Mouse (Mus musculus) cerebellum, adult 9-11 months (tissue): ENCODE measurements around the gene Gm20388.

Experiments used
- DNase-seq: peaks from one replicate; pipeline ENCODE4 v3.0.0; 2022

Gene Gm20388

DNA sequence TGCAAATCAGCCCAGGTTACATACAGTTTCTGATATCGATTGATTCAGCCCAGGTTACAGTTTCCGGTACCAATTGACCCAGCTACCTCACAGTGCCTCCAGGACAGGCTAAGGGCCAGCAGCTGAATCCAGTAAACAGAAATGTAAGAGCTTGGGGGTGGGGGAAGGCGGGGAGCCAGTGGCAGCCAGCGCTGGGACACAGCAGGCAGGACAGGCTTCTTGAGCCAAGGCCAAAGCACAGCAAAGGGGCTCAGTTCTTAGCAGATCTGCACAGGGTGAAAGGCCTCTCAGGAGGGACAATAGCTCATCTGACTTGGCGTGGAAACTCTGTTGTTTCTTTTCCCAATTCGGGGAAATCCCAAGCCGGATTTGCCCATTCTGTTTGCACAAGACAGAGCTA, 3866.7 kb downstream of the Gm20388 start:
- no peak for DNase-seq

DNA sequence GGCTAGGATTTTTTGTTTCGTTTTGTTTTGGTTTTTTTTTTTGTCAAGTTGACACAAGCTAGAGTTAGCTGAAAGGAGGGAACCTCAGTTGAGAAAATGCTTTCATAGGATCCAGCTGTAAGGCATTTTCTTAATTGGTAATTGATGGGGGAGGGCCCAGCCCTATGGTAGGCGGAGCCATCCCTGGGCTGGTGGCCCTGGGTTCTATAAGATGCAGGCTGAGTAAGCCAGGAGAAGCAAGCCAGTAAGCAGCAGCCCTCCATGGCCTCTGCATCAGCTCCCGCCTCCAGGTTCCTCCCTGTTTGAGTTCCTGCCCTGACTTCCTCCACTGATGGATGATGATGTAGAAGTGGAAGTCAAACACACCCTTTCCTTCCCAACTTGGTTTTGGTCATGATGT, 3869.8 kb downstream of the Gm20388 start:
- DNase-seq = no peak

GRCm38 (mm10) chr8:123781256-123781655, 3870.6 kb downstream of the Gm20388 start:
- DNase-seq = no peak

GRCm38 (mm10) chr8:123783525-123784249, 3873.0 kb downstream of the Gm20388 start:
- peak; percentile 87 for DNase-seq

DNA sequence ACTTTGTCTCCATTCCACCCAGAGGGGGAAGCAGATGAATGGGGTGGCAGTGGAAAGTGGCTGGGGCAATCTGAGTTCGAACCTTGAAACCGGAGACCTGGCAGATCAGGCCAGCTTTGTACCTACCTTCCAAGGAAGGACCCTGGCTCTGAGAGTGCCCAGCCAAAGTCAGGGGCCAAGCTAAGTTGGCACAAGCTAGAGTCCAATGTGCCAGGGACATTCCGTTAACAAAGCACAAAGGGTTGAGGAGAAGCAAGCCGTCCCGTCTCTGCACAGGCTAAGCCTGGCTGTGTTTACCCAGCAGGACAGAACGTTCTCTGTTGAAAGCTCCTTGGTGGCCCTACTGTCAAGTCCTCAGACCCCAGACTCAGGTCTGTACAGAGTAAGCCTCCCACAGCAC, 3875.5 kb downstream of the Gm20388 start:
- peak; percentile 63 for DNase-seq

- no peak for DNase-seq
Observed at GRCm38 (mm10) chr8:123786644-123787043, 3876.0 kb downstream of the Gm20388 start.

DNA sequence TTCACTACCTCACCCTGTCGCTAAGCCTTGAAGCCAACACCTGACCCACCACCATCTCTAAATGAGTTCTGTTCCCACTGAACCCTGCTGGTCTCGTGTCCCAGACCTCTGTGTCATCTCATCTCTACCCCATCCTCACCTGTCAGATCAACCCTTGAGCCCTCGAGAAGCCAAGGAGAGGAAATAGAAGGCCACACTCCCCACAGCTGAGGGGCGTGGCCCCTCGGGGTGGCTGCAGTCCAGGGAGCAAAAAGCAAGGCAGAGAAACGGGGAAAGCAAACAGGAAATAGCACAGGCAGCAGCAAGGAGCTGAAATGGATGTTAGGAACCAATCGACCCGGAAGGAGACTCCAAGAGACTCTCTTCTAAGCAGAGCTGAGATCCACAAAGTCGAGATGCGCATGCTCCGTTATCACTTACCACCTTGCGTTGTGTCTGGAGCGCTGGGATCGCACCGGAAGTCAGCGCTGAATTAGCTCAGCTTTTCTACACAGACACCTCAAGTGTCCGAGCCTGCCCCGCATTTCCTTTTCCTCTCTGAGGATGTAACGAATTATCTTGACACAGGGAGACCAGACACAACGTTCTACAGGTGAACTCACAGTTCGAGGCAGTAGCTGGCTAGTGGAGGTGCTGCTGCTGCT, 3876.7 kb downstream of the Gm20388 start:
- peak; percentile 53 for DNase-seq

DNA sequence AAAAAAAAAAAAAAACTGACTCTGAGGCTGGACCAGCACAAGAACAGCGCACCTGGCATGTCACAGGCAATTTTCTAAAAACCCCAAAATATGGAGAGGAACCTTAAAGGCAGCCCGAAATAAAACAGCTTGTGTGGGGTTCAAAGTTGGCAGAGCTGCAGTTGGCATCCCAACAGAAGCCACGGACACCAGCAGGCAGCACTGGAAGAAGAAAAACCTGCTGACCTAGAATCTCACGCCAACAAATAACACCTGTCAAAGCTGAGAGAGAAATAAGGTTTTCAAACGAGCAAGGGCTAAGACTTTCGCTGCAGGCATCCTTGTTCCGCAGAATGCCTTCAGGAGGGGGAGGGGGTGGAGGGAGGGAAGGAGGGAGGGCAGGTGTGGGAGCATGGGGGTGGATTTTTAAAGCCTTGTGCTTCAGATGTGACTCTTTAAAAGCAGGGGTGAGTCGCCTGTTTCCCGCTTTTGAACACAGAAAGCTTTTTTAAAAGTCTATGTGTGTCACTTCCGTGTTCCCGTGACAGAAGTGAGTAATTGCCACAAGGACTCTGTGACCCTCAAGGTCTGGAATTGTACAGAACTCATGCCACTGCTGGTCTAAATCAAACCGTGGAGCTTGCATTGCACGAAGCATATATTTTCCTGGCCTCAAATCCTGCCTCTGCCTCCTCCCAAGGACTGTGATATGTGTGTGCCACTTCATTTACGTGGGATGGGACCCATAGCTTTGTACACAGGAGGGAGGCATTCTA, 3878.0 kb downstream of the Gm20388 start:
- DNase-seq = peak; percentile 96

DNA sequence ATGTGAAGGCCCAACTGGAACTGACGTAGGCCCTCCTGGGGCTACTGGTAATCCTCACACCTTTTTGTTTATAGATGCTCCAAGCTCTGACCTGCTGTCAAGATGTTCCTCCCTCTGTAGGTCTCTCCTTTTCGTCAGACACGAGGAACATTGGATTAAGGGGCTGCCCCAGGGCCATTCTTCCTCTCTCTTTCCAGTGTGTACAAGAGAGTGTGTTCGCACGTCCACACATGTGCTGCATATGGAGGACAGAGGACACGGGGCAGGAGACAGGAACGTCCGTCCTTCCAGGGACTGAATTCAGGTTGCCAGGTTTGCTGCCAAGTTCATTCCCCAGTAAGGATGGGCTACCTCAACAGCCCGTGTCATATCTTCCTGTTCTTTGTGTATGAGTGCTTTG, 3878.8 kb downstream of the Gm20388 start:
- peak; percentile 65 for DNase-seq

GRCm38 (mm10) chr8:123789970-123790369, 3879.3 kb downstream of the Gm20388 start:
- DNase-seq = peak; percentile 90

GRCm38 (mm10) chr8:123791101-123791844, 3880.6 kb downstream of the Gm20388 start:
- DNase-seq = no peak

GRCm38 (mm10) chr8:123791845-123792225, 3881.2 kb downstream of the Gm20388 start:
- no peak for DNase-seq

DNA sequence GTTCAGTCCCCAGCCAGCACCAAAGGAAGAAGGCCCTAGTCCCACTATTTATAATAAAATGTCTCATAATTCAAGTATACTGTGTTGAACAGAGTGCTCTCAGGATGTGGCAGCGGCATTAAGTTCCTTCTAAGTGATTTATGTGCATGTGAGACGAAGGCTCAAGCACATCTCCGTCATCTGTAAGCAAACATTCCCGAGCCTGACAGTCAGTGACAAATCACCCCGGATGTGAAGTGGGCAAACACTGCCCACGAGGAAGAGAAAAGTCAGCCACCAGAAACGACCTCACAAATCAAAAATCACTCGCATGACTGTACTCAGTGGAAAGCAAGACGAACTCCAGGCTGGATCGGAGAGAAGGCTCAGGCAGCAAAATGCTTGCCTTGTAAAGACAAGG, 3883.3 kb downstream of the Gm20388 start:
- DNase-seq = no peak

GRCm38 (mm10) chr8:123794766-123795165, 3884.1 kb downstream of the Gm20388 start:
- no peak for DNase-seq

DNA sequence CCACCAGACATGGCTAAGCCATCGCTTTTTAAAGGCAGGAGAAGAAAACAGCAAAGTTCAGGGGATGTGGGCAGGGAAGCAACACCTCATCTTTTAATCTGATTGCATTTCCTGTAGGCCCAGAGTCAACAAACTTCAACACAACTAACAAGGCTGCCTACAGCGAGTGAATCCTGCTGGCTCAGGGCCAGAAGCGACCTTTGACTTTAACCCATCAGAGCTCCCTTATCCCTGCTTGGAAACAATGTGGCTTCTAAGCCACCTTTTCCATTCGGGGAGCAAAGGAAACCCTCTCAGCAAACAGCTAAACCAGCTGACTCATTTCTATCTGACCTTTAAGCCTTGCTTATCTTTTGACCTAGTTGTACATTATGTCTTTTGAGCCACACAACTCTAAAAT, 3886.1 kb downstream of the Gm20388 start:
- DNase-seq = no peak

GRCm38 (mm10) chr8:123797928-123798327, 3887.3 kb downstream of the Gm20388 start:
- DNase-seq = no peak

DNA sequence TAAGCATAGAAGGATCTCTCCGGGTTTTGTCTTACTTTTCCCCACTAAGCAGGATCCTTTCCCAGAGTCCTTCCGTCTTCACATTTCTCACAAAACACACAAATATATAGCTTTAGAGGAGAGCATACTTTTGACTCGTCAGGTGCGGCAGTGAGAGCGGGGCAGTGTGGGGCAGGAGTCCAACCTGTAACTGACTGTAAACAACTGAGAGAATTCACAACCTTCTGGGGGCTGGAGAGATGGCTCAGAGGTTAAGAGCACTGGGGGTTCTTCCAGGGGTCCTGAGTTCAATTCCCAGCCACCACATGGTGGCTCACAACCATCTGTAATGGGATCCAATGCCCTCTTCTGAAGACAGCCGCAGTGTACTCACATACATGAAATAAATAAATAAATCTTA, 3888.8 kb downstream of the Gm20388 start:
- DNase-seq = no peak

GRCm38 (mm10) chr8:123799885-123800284, 3889.2 kb downstream of the Gm20388 start:
- no peak for DNase-seq

DNA sequence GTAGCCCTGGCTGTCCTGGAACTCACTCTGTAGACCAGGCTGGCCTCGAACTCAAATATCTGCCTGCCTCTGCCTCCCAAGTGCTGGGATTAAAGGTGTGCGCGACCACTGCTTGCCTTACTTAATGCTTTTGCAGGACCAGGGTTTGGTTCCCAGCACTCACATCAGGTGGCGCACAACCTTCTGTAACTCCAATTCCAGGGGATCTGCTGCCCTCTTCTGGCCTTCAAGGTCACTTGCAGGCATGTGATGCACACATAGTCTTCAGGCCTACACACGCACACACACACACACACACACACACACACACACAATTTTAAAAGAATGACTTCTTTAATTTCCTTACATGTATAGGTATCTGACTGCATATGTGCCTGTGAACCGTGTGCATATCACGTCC, 3890.2 kb downstream of the Gm20388 start:
- no peak for DNase-seq

DNA sequence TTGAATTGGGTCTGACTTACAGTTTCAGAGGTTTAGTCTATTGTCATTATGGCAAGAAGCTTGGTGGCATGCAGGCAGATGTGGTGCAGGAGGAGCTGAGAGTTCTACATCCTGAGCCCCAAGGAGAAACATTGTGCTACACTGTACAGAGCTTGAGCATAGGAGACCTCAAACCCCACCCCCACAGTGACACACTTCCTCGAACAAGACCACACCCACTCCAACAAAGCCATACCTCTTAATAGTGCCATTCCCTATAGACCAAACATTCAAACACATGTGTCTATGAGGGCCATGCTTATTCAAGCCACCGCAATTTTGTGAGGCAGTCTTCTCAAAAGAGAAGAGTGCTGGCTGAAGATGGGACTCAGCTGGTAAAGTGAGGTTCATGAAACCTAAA, 3890.9 kb downstream of the Gm20388 start:
- no peak for DNase-seq

DNA sequence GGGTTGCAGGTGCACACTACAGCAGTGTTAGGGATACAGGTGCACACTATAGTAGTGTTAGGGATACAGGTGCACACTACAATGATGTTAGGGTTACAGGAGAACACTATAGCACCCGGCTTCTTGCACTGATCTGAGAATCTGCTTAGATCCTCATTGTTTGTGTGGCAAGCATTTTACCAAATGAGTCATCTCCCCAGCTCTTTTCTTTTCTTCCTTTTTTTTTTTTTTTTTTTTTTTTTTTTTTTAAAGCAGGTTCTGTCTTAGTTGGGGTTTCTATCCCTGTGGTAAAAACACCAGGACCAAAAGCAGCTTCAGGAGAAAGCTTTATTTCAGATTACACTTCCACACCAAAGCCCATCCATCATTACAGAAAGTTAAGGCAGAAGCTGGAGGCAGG, 3893.0 kb downstream of the Gm20388 start:
- DNase-seq = no peak

DNA sequence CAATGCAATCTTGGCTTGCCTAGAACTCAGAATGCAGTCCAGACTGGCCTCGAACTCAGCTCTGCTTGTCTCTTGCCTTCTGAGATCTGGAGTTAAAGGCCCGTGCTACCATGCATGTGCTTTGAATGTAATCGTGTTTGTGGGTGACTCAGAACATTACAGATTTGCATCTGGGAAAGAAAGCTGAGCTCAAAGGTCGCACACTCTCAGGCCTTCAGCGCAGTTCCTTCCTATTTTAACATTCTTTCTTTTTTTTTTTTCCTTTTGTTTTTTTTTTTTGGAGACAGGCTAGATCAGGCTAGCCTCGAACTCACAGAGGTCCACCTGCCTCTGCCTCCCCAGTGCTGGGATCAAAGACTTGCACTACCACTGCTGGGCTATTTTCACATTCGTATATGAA, 3893.9 kb downstream of the Gm20388 start:
- no peak for DNase-seq

- DNase-seq = no peak
Observed at GRCm38 (mm10) chr8:123805209-123805717, 3894.6 kb downstream of the Gm20388 start.
